Mouse (Mus musculus) forebrain, embryonic 13.5 days (tissue): ENCODE results near the gene Car5a. TPM values are rescaled to one million over a fixed set of nuclear protein-coding genes. Genes with fewer than 3 reads are reported as not detected.

Source experiments
- ATAC-seq: fragments of 200-750 bp; cut with Nextera tagmentation; 2 replicates; pipeline ENCODE4 v1.8.0; 2017
- H3K27ac ChIP-seq: fragments of 300-500 bp; sonication (generic); 2 replicates; pipeline ENCODE4 v1.5.1; 2015; ENCODE audit warnings: inconsistent platforms, mild to moderate bottlenecking, moderate library complexity
- H3K27me3 ChIP-seq: fragments of 300-500 bp; sonication (generic); 2 replicates; pipeline ENCODE4 v1.6.1; 2015; ENCODE audit warnings: mild to moderate bottlenecking, inconsistent platforms
- H3K36me3 ChIP-seq: fragments of 300-500 bp; sonication (generic); 2 replicates; pipeline ENCODE4 v1.6.1; 2015; ENCODE audit warnings: mild to moderate bottlenecking, inconsistent platforms; ENCODE audit not compliant: poor library complexity, severe bottlenecking
- H3K4me1 ChIP-seq: fragments of 300-500 bp; sonication (generic); 2 replicates; pipeline ENCODE4 v1.6.1; 2015; ENCODE audit warnings: inconsistent platforms
- H3K4me2 ChIP-seq: fragments of 300-500 bp; sonication (generic); 2 replicates; pipeline ENCODE4 v1.6.1; 2015; ENCODE audit warnings: inconsistent platforms, mild to moderate bottlenecking, moderate library complexity
- H3K4me3 ChIP-seq: fragments of 300-500 bp; sonication (generic); 2 replicates; pipeline ENCODE4 v1.5.1; 2015; ENCODE audit warnings: mild to moderate bottlenecking, inconsistent platforms
- H3K9ac ChIP-seq: fragments of 300-500 bp; sonication (generic); 2 replicates; pipeline ENCODE4 v1.6.1; 2015; ENCODE audit warnings: mild to moderate bottlenecking, inconsistent platforms
- H3K9me3 ChIP-seq: fragments of 300-500 bp; sonication (generic); replicated peaks from 2 replicates; pipeline ENCODE4 v1.6.1; 2016; ENCODE audit warnings: inconsistent platforms
- WGBS: fragments of 180-500 bp; shearing (Covaris S2); methylation state at CpG from one replicate; pipeline ENCODE4 v1.1.7; 2015; 5-methylcytosine and 5-hydroxymethylcytosine counted together
- polyA plus RNA-seq: library from polyadenylated mRNA; unstranded; fragments of >200 nt; fragmentation: Nextera tagmentation; extraction: Ambion mirVana; gene quantifications from 2 replicates; pipeline ENCODE4 v1.2.1, GENCODE M21; 2015

Car5a gene
- polyA plus RNA-seq, 1 experiment from 2014 or later, result not detected

DNA sequence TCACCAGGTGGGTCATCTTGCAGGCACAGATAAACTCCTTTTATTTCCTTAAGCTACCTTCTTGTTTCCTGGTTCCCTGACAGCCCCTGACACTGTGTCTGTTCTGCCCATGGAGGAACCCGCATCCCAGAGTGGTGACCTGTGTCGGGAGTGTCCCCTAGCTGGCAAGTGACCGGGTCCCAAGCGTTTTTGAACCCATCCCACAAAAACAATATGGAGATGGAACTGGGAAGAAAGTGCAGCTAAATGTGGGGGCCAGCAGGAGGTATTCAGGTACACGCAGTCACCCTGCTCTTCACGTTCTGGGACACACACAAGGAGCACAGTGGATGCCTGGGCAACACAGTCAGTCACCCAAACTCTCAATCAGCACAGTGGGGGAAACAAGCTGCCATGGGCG lies 1.6 kb upstream of the Car5a start:
- no peak overlapping the region for H3K4me2 ChIP-seq
- no peaks in the 10 kb centered on the region for H3K36me3 ChIP-seq
- H3K27ac ChIP-seq, result no peak overlapping the region
- H3K9me3 ChIP-seq, result no peaks in the 10 kb centered on the region
- 86% methylated on average over 7 of the region's 7 CpGs for WGBS
- peaks cover 33% of the 10 kb centered on the region for H3K4me1 ChIP-seq
- no peak overlapping the region for H3K4me3 ChIP-seq
- ATAC-seq, result no peak
- no peaks in the 10 kb centered on the region for H3K27me3 ChIP-seq
- no peak overlapping the region for H3K9ac ChIP-seq

DNA sequence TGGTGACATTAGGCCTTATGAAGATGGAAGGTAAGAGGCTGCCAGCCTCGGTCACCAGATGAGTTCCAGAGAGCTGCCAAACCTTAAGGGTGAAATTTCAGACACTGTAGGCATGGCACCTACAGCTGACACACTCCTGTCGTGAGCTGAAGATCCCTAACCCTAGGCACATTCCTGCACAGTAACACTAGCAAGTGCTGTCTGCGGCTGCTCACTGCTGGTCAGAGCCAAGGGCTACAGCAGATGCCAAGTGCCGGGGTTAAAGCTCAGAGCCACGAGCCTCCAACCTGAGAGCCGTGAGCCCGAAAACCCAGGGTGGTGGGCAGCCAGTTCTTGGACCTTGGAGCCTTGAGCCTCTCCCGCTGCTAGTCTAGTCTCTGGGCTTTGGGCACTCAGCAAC lies 988 bp downstream of the Car5a start:
- no peaks in the 10 kb centered on the region for H3K27me3 ChIP-seq
- WGBS, result 84% methylated on average over 8 of the region's 8 CpGs

DNA sequence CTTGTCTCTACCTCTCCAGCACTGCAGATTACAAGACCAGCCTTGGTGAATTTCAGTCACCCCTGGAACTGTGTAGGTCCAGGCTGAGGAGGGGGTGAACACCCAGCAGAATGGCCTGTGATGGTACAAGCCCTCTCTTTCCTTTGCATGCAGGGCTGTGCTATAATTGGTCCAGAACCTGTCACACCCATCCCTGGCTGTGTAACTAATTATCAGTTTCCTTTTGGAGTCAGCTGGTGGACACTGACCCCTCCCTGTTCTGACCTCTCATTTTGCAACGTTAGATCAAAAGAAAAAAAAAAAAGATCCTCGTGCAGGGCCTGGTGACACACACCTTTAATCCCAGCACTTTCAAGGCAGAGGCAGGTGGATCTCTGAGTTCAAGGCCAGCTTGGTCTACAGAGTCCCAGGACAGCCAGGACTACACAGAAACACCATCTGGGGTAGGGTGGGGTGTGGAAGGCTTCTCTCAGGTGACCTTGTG lies 1.6 kb downstream of the Car5a start:
- Histone ChIP-seq H3K36me3 (no peaks in the 10 kb centered on the region), H3K27me3 (no peaks in the 10 kb centered on the region), H3K9ac (no peak overlapping the region), H3K4me1 (peaks cover 17% of the 10 kb centered on the region), H3K4me2 (no peak overlapping the region), H3K4me3 (no peak overlapping the region), H3K9me3 (no peaks in the 10 kb centered on the region), H3K27ac (no peak overlapping the region)
- WGBS, result 38% methylated on average over 2 of the region's 2 CpGs
- ATAC-seq, result no peak

More for the DNA sequence above, 988 bp downstream of the Car5a start:
- Histone ChIP-seq H3K4me3 (no peak overlapping the region), H3K9me3 (no peaks in the 10 kb centered on the region), H3K36me3 (no peaks in the 10 kb centered on the region), H3K4me2 (no peak overlapping the region), H3K27ac (no peak overlapping the region), H3K4me1 (peaks cover 24% of the 10 kb centered on the region), H3K9ac (no peak overlapping the region; the same call in 1 of the 2 replicates)
- no peak for ATAC-seq

DNA sequence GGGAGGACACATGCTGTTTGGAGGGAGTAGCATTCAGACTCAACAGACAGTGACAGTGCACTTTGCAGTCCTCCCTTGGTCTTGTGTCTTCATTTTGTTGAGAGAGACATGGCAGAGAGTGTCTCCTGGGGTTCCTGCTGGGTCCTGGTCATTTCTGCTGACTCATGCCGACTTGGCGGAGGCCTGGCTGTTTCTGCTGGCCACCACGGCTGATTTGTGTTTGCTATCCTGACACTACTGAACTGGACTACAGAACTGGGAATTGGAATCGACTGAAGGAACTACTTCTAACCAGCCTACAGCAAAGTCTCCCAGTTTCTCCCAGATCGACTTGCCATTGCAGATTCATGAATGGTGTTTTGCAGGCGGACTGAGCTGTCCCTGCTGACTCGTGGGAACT lies 6.0 kb downstream of the Car5a start:
- Histone ChIP-seq H3K4me2 (no peak overlapping the region), H3K4me3 (no peak overlapping the region), H3K36me3 (no peaks in the 10 kb centered on the region), H3K4me1 (peaks cover 25% of the 10 kb centered on the region), H3K27me3 (no peaks in the 10 kb centered on the region), H3K9me3 (no peaks in the 10 kb centered on the region), H3K27ac (no peak overlapping the region), H3K9ac (no peak overlapping the region)
- ATAC-seq, result no peak
- 86% methylated on average over 7 of the region's 7 CpGs for WGBS

DNA sequence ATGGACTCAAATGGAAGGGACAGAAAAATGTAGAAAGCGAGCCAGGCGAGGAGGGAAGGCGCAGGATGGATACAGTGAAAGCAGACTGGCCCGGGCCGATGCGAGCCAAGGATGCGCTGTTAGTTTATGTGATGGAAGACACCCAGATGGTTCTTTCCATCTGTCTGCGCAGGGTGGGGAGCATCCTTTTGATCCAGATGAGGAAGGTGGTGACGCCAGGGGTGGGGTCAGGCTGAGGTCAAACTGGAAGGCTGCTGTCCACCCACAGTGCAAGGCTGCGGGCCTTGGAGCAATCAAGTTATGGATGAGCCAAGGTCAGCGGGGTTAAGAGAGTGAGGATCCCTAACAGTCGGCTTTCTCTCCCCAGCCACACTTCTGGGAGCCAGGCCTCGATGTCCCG lies 8.3 kb downstream of the Car5a start:
- H3K27ac ChIP-seq, result peak overlapping the region; percentile 91; the same call in 1 of the 2 replicates
- ATAC-seq, result no peak
- H3K9me3 ChIP-seq, result no peaks in the 10 kb centered on the region
- no peak overlapping the region for H3K9ac ChIP-seq
- H3K27me3 ChIP-seq, result no peaks in the 10 kb centered on the region
- H3K4me3 ChIP-seq, result no peak overlapping the region
- 83% methylated on average over 14 of the region's 14 CpGs for WGBS
- no peaks in the 10 kb centered on the region for H3K36me3 ChIP-seq
- no peak overlapping the region for H3K4me2 ChIP-seq
- H3K4me1 ChIP-seq, result peaks cover 25% of the 10 kb centered on the region

DNA sequence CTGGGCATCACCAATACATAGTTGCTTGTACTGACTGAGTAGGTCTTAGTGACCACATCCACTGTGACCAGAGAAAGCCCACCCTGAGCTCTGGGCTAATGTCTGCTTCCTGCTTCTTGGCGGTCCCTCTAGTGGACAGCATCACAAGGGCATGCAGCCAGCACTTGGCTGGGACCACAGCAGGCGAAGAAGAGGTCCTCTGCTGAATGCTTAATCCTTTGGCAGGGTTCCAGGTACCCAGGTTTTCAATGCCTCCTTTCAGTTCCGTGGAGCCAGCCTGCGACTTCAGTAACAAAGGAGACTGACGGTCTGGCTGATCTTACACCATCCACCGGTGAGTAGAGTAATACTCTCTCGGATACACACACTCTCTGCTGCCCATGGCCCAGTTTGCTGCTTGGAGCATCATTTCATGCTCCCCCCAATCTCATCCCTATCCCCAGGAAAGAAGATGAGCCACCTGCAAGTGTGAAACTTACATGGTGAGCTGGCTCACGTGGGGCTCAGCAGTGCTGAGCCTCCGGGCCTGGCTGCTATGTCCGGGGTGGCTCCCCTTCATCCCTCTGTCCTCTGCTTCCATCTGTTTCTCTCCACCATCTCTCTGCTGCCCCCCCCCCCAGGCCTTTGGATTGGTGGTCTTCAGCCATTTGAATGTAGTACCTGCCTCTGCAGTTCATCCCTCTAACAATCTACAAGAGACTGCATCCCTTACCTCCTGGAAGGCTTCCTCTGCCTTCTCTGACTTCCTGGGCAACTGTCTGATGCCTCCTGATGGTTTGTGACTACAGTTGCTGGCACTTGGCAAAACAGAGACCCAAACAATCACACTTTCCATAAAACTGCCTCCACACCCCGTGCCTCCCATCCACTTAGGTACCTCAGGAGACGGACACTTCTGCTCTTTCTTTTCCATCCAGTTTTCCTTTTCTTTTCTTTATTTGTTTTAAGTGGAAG lies 9.1 kb downstream of the Car5a start:
- Histone ChIP-seq H3K9ac (peak overlapping the region; percentile 55), H3K4me3 (peak overlapping the region; percentile 8; the same call in 1 of the 2 replicates), H3K4me2 (peak overlapping the region; percentile 40), H3K9me3 (no peaks in the 10 kb centered on the region), H3K27ac (peak overlapping the region; percentile 91), H3K27me3 (no peaks in the 10 kb centered on the region), H3K4me1 (peaks cover 25% of the 10 kb centered on the region), H3K36me3 (no peaks in the 10 kb centered on the region)
- peak; percentile 88 for ATAC-seq
- WGBS, result 21% methylated on average over 12 of the region's 12 CpGs

DNA sequence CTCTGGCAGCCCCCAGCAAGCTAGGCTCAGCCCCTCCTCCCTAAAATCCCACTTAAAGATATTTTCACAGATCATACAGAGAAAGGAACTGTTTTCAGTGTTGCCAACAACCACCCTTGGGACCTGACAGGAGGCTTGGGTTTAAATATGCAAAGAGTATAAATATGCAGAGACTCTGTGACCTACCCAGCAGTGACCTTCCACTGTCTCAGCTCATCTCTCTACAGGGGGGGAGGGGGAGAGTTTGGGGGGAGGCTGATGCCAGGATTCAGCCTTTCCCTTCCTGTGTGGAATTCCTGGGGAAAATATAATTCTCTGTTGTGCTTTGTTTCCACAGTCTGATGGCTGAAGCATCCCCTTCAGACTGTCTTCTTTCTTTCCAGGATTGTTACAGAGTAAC lies 9.8 kb downstream of the Car5a start:
- Histone ChIP-seq H3K9ac (peak overlapping the region; percentile 55; the same call in 1 of the 2 replicates), H3K36me3 (no peaks in the 10 kb centered on the region), H3K27me3 (no peaks in the 10 kb centered on the region), H3K4me1 (peaks cover 25% of the 10 kb centered on the region), H3K4me3 (no peak overlapping the region), H3K27ac (peak overlapping the region; percentile 91), H3K4me2 (peak overlapping the region; percentile 40), H3K9me3 (no peaks in the 10 kb centered on the region)
- peak; percentile 31 for ATAC-seq

DNA sequence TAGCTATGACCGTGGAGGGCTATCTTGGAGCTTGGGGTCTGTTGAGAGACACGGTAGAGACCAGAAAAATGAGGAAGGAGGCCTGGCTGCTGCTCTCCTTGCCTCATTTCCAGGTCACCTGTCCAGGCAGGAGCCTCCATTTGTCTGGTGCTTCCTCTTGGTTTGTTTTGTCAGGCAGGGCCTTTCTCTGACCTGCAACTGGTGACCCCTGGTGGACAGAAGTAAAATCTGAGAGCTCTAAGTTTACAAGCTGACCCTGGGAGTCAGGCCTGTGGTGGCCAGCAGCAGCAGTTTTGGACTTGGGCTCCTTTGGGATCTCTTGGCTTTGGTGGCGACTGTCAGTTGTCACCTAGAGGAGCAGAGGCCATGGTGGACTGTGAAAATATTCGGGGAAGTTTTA lies 10.2 kb downstream of the Car5a start:
- peak overlapping the region; percentile 91 for H3K27ac ChIP-seq
- H3K36me3 ChIP-seq, result no peaks in the 10 kb centered on the region
- 40% methylated on average over 4 of the region's 4 CpGs for WGBS
- no peak for ATAC-seq
- H3K9me3 ChIP-seq, result no peaks in the 10 kb centered on the region
- peak overlapping the region; percentile 40; the same call in 1 of the 2 replicates for H3K4me2 ChIP-seq
- H3K4me3 ChIP-seq, result no peak overlapping the region
- H3K27me3 ChIP-seq, result no peaks in the 10 kb centered on the region
- peaks cover 25% of the 10 kb centered on the region for H3K4me1 ChIP-seq
- no peak overlapping the region for H3K9ac ChIP-seq

DNA sequence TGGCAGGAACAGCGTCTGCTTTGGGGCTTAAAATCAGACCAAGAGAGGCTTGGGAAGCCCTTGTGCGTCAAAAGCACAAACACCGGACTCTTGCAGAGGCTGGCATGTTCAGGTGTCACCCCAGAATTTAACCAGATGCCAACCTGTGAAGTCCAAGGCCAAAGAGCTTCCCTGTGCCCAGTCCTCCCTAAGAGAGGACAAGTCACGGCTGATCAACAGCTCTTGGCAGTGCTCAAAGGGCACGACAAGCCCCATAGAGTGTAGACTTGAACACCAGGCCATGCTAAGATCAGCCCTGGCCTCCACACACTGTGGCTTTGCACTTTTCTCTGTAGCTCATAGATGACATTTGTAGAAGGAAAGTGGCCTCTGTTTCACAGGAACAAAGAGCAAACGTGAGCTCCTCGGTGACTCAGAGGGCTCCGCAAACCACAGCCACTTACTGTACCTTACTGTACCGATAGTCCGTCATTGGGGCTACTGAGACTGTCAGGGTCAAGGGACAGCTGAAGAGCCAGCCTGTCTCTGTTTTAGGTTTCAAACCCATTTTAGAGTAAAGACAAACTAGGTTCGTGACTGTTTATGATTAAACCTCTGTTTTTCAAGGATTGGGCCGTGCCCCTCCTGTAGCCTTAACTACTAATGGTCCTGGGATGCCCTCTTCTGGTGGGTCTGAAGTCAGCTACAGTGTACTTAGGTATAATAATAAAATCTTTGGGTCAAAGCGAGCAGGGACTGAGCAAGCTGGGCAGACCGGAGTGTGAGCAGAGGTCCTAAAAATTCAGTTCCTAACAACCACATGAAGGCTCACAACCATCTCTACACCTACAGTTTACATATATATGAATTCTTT lies 11.8 kb downstream of the Car5a start:
- H3K27me3 ChIP-seq, result no peaks in the 10 kb centered on the region
- WGBS, result 85% methylated on average over 14 of the region's 14 CpGs
- ATAC-seq, result no peak
- no peaks in the 10 kb centered on the region for H3K9me3 ChIP-seq
- H3K4me3 ChIP-seq, result no peak overlapping the region
- H3K36me3 ChIP-seq, result no peaks in the 10 kb centered on the region
- H3K9ac ChIP-seq, result no peak overlapping the region
- H3K27ac ChIP-seq, result no peak overlapping the region
- no peak overlapping the region for H3K4me2 ChIP-seq
- H3K4me1 ChIP-seq, result peaks cover 25% of the 10 kb centered on the region

DNA sequence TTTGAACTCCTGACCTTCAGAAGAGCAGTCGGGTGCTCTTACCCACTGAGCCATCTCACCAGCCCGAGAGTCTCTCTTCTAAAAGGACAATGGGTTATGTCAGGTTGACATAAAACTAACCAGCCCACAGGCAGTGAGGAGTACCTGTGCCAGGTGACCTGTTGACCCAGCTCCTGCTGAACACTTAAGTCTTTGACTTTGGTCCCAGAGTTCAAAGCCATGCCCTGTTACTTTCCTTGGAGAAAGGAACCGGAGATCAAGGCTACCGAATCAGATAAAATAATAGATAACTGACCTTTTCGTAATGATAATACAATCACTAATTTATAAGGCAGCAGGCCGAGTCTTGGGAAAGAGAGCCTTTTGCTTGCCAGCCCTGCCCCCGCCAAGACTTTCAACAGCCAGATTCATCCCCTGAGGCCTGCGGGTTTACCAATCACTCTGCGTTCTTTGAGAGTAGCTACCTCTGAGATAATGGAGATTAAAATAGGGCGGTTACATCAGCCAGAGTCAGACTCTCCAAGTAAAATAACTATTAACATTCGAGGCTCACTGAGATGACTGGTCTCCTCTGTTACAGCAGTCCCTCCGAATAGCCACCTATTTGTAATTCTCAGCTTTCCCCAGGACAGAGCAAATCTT lies 12.6 kb downstream of the Car5a start:
- H3K4me2 ChIP-seq, result no peak overlapping the region
- H3K4me3 ChIP-seq, result no peak overlapping the region
- no peaks in the 10 kb centered on the region for H3K27me3 ChIP-seq
- H3K36me3 ChIP-seq, result no peaks in the 10 kb centered on the region
- no peaks in the 10 kb centered on the region for H3K9me3 ChIP-seq
- H3K9ac ChIP-seq, result no peak overlapping the region
- H3K4me1 ChIP-seq, result peaks cover 25% of the 10 kb centered on the region
- no peak for ATAC-seq
- H3K27ac ChIP-seq, result no peak overlapping the region
- WGBS, result 77% methylated on average over 12 of the region's 12 CpGs

DNA sequence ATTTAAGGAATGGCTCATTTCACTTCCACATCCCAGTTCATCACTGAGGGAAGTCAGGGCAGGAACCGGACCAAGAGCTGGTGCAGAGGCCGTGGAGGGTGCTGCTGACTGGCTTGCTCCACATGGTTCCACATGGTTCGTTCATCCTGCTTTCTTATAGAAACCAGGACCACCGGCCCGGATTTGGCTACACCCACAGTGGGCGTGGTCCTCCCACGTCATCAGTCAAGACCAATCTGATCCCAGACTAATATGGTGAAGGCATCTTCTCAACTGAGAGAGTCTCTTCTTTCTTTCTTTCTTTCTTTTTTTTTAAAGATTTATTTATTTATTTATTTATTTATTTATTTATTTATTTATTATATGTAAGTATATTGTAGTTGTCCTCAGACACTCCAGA lies 13.1 kb downstream of the Car5a start:
- H3K9me3 ChIP-seq, result no peaks in the 10 kb centered on the region
- H3K36me3 ChIP-seq, result no peaks in the 10 kb centered on the region
- no peaks in the 10 kb centered on the region for H3K27me3 ChIP-seq
- no peak for ATAC-seq
- peaks cover 23% of the 10 kb centered on the region for H3K4me1 ChIP-seq
- WGBS, result 84% methylated on average over 7 of the region's 7 CpGs
- H3K4me2 ChIP-seq, result no peak overlapping the region
- H3K9ac ChIP-seq, result no peak overlapping the region
- no peak overlapping the region for H3K27ac ChIP-seq
- H3K4me3 ChIP-seq, result no peak overlapping the region
